Mouse (Mus musculus): ENCODE measurements at regions not wholly inside any gene's neighbourhood (a gene's known extent, or its start where the extent isn't known, plus 50 kb on each side); places are given as distances from the start of the nearest gene placed in this dataset.

DNA sequence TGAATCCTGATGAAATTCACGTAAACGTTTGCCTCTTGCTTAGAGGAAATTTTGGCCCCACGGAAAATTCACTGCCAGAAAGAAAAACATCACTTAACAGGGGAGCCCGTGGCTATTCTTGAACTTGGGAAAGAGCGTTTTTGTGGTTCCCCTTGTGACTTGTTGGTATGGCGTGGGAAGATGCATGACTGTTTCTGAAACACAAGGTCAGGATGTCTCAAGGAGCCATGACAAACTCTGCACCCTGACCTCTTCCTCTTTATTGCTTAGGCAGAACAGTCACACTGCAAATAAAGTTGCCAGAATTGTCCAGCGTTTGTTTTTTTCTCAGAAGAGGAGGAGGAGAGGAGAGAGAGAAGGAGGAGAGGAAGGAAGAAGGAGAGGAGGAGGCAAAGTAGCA is 164.3 kb upstream of the Slc7a11 start:
- TF ChIP-seq NANOG (IDR thresholded peaks at IDR 0.05; ENCODE audit: borderline replicate concordance, low read length), result no peak
- TF ChIP-seq CTCF (conservative IDR thresholded peaks at IDR 0.05; ENCODE audit: low read length), result no peak
- TF ChIP-seq POU5F1 (IDR thresholded peaks at IDR 0.05; ENCODE audit: borderline replicate concordance, low read length), result no peak
- H3K27me3 ChIP-seq (ENCODE audit: insufficient read depth, low read length), result no peaks in the 10 kb centered on the region
- no peaks in the 10 kb centered on the region for H3K9me3 ChIP-seq (ENCODE audit: low read length)
- no peaks in the 10 kb centered on the region for H3K4me1 ChIP-seq (replicated peaks; ENCODE audit: low read depth, low read length)
- H3K4me3 ChIP-seq (replicated peaks; ENCODE audit: low read length), result no peak overlapping the region
- H3K36me3 ChIP-seq (ENCODE audit: insufficient read depth, low read length), result no peaks in the 10 kb centered on the region

DNA sequence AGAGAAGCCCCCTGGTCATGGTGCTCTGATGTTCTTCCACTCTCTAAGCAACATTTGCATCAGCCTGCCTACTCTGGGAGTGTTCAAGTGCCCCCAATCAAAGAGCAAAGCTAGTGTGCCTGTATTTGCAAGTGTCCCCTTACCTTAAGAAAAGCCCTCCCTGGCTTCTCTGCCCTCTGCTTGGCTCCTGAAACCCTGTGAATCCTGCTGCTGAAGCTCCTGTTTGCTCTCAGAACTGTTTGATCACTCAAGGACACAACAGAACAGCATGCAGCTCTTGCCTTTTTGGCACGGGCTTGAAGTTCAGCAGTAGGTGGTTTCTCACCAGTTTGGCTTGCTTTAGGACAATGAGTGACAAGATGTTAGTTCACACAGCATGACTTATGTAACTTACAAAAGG is 163.6 kb upstream of the Slc7a11 start:
- no peaks in the 10 kb centered on the region for H3K27me3 ChIP-seq (ENCODE audit: insufficient read depth, low read length)
- no peak overlapping the region for H3K4me3 ChIP-seq (replicated peaks; ENCODE audit: low read length)
- no peaks in the 10 kb centered on the region for H3K9me3 ChIP-seq (ENCODE audit: low read length)
- H3K4me1 ChIP-seq (replicated peaks; ENCODE audit: low read depth, low read length), result no peaks in the 10 kb centered on the region
- TF ChIP-seq CTCF (conservative IDR thresholded peaks at IDR 0.05; ENCODE audit: low read length) (no peak), POU5F1 (IDR thresholded peaks at IDR 0.05; ENCODE audit: borderline replicate concordance, low read length) (no peak), NANOG (IDR thresholded peaks at IDR 0.05; ENCODE audit: borderline replicate concordance, low read length) (no peak)
- H3K36me3 ChIP-seq (ENCODE audit: insufficient read depth, low read length), result no peaks in the 10 kb centered on the region

DNA sequence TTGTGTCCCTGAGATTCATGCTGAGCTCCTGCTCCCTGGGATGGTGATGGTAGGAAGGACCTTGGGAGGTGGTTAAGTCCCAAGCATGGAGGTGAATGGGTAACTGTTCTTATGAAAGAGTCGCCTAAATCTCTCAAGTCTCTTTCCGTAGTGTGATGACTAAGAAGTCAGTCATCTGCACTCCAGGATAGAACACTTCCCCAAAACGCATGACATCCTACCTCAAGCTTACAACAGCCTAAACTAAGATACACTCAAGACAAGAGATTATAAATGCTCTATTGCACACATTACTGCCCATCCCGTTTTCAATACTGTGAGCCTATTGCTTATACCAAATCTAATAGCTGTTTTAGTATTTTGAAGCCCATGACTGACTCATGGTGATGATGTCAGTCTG is 162.3 kb upstream of the Slc7a11 start:
- no peaks in the 10 kb centered on the region for H3K27me3 ChIP-seq (ENCODE audit: insufficient read depth, low read length)
- no peaks in the 10 kb centered on the region for H3K36me3 ChIP-seq (ENCODE audit: insufficient read depth, low read length)
- TF ChIP-seq CTCF (conservative IDR thresholded peaks at IDR 0.05; ENCODE audit: low read length) (no peak), NANOG (IDR thresholded peaks at IDR 0.05; ENCODE audit: borderline replicate concordance, low read length) (no peak), POU5F1 (IDR thresholded peaks at IDR 0.05; ENCODE audit: borderline replicate concordance, low read length) (no peak)
- H3K9me3 ChIP-seq (ENCODE audit: low read length), result no peaks in the 10 kb centered on the region
- H3K4me1 ChIP-seq (replicated peaks; ENCODE audit: low read depth, low read length), result no peaks in the 10 kb centered on the region
- no peak overlapping the region for H3K4me3 ChIP-seq (replicated peaks; ENCODE audit: low read length)

DNA sequence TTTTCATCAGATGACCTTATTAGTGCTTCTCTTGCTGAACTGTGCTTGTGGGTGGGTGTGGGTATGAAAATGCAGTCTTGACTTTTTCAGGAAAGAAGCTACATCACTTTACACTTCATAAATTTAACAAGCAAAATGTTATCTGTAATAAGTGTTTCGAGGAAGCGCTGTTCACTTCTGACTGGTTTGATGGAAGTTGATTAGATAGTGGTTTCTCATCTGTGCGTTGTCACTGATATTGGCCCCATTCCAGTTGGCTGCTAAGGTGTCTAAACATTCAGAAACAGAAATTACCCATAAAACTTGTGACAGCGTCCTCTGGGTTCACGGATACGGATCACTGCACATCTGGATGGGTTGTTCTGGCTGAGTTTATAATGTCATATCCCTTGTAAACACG is 159.8 kb upstream of the Slc7a11 start:
- Histone ChIP-seq H3K36me3 (ENCODE audit: insufficient read depth, low read length) (no peaks in the 10 kb centered on the region), H3K4me1 (replicated peaks; ENCODE audit: low read depth, low read length) (no peaks in the 10 kb centered on the region), H3K4me3 (replicated peaks; ENCODE audit: low read length) (no peak overlapping the region), H3K27me3 (ENCODE audit: insufficient read depth, low read length) (no peaks in the 10 kb centered on the region), H3K9me3 (ENCODE audit: low read length) (no peaks in the 10 kb centered on the region)
- TF ChIP-seq NANOG (IDR thresholded peaks at IDR 0.05; ENCODE audit: borderline replicate concordance, low read length) (no peak), POU5F1 (IDR thresholded peaks at IDR 0.05; ENCODE audit: borderline replicate concordance, low read length) (no peak), CTCF (conservative IDR thresholded peaks at IDR 0.05; ENCODE audit: low read length) (no peak)

DNA sequence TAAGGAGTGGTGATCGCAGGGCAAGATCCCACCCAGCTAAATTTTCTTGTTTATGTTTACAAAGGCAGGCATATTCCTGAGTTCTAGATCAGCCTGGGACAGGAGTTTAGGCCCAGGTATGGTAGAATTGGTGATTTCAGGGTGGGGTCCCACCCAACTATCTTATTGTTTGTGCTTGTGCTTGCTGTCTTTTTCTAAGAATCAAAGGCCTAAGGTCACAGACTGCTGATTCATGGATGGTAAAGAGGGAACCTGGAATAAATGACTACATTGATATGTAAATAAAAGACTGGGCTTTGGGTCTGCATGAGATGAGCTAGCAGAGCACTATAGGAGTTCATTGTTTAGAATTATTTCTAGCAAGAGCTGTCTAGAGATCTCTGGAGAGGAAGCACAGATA is 152.3 kb upstream of the Slc7a11 start:
- TF ChIP-seq CTCF (conservative IDR thresholded peaks at IDR 0.05; ENCODE audit: low read length), result no peak
- TF ChIP-seq NANOG (IDR thresholded peaks at IDR 0.05; ENCODE audit: borderline replicate concordance, low read length), result no peak
- TF ChIP-seq POU5F1 (IDR thresholded peaks at IDR 0.05; ENCODE audit: borderline replicate concordance, low read length), result no peak
- Histone ChIP-seq H3K36me3 (ENCODE audit: insufficient read depth, low read length) (no peaks in the 10 kb centered on the region), H3K27me3 (ENCODE audit: insufficient read depth, low read length) (no peaks in the 10 kb centered on the region), H3K4me3 (replicated peaks; ENCODE audit: low read length) (no peak overlapping the region), H3K4me1 (replicated peaks; ENCODE audit: low read depth, low read length) (no peaks in the 10 kb centered on the region), H3K9me3 (ENCODE audit: low read length) (peaks cover 19% of the 10 kb centered on the region; the same call in 1 of the 2 replicates)

DNA sequence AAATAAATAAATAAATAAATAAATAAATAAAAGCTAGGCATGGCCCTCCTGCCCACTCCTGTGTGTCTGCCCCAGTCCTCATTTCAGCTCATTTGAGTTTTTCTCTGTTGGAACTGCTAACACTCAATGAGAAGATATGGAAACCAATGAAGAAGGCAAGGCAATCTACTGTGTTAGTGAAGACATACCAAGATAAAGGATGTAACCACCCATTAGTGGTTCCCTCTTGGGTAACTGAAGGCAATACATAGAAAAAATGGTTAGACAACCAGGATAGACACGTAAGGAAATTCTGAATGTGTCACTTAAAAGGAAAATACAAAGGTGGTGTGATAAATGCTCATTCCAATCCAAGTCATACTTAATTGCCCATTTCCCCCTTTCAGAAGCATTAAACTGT is 140.9 kb upstream of the Slc7a11 start:
- no peaks in the 10 kb centered on the region for H3K4me1 ChIP-seq (replicated peaks; ENCODE audit: low read depth, low read length)
- no peak overlapping the region for H3K4me3 ChIP-seq (replicated peaks; ENCODE audit: low read length)
- no peaks in the 10 kb centered on the region for H3K27me3 ChIP-seq (ENCODE audit: insufficient read depth, low read length)
- no peaks in the 10 kb centered on the region for H3K9me3 ChIP-seq (ENCODE audit: low read length)
- no peak for TF ChIP-seq CTCF (conservative IDR thresholded peaks at IDR 0.05; ENCODE audit: low read length)
- no peak for TF ChIP-seq NANOG (IDR thresholded peaks at IDR 0.05; ENCODE audit: borderline replicate concordance, low read length)
- TF ChIP-seq POU5F1 (IDR thresholded peaks at IDR 0.05; ENCODE audit: borderline replicate concordance, low read length), result no peak
- H3K36me3 ChIP-seq (ENCODE audit: insufficient read depth, low read length), result no peaks in the 10 kb centered on the region

DNA sequence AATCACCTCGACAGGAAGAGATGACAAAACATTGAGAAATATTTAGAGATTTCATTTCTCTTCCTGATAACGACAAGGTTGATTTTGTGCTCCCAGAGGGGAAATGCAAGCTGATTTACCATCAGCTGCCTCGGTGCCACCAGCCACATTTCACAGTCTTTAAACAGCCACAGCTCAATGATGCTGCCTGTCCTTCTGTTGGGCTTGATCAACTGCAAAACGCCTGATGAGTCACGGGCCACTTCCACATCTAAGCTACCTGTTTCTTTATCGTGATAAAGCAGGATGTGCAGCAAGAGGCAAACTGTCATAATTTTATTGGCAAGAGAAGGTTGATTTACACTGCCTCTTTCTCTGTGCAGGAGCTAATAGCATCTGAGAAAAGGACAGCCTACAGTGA is 140.1 kb upstream of the Slc7a11 start:
- no peaks in the 10 kb centered on the region for H3K27me3 ChIP-seq (ENCODE audit: insufficient read depth, low read length)
- no peak overlapping the region for H3K4me3 ChIP-seq (replicated peaks; ENCODE audit: low read length)
- no peaks in the 10 kb centered on the region for H3K4me1 ChIP-seq (replicated peaks; ENCODE audit: low read depth, low read length)
- TF ChIP-seq NANOG (IDR thresholded peaks at IDR 0.05; ENCODE audit: borderline replicate concordance, low read length), result no peak
- TF ChIP-seq POU5F1 (IDR thresholded peaks at IDR 0.05; ENCODE audit: borderline replicate concordance, low read length), result no peak
- no peaks in the 10 kb centered on the region for H3K9me3 ChIP-seq (ENCODE audit: low read length)
- no peaks in the 10 kb centered on the region for H3K36me3 ChIP-seq (ENCODE audit: insufficient read depth, low read length)

DNA sequence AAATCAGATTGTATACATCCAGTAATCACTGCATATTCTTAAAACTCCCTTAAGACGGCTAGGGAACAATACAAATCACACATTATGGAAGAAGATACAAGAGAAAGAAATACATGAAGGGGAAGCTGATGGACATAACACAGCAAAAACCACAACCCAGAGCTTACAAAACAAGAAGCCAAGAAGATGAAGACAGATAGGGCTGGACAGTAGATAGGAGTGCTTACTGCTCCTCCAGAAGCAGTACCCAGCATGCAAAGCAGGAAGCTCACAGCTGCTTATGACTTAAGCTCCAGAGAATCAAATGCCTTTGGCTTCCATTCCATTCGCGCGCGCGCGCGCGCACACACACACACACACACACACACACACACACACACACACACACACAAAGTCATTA is 131.0 kb upstream of the Slc7a11 start:
- TF ChIP-seq NANOG (IDR thresholded peaks at IDR 0.05; ENCODE audit: borderline replicate concordance, low read length), result no peak
- no peak for TF ChIP-seq CTCF (conservative IDR thresholded peaks at IDR 0.05; ENCODE audit: low read length)
- TF ChIP-seq POU5F1 (IDR thresholded peaks at IDR 0.05; ENCODE audit: borderline replicate concordance, low read length), result no peak
- H3K4me3 ChIP-seq (replicated peaks; ENCODE audit: low read length), result no peak overlapping the region
- no peaks in the 10 kb centered on the region for H3K36me3 ChIP-seq (ENCODE audit: insufficient read depth, low read length)
- H3K4me1 ChIP-seq (replicated peaks; ENCODE audit: low read depth, low read length), result no peaks in the 10 kb centered on the region
- H3K9me3 ChIP-seq (ENCODE audit: low read length), result no peaks in the 10 kb centered on the region
- H3K27me3 ChIP-seq (ENCODE audit: insufficient read depth, low read length), result no peaks in the 10 kb centered on the region

DNA sequence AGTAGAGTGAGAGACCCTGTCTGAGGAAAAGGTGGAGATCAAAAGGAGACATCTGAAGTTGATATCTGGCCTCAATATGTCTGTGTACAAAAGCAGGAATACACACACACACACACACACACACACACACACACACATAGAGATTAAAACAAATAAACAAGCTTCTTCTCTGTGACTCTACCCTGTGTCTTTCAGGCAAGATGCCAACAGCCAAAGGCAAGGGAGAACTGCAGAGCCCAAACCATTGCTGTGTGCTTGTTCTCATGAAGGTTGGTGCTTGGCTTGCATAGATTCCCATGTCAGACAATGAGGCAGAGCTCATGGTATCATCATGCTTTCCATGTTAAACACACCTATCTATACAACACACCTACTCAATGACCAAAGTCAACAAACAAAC is 126.6 kb upstream of the Slc7a11 start:
- H3K4me1 ChIP-seq (replicated peaks; ENCODE audit: low read depth, low read length), result no peaks in the 10 kb centered on the region
- no peaks in the 10 kb centered on the region for H3K9me3 ChIP-seq (ENCODE audit: low read length)
- no peak overlapping the region for H3K4me3 ChIP-seq (replicated peaks; ENCODE audit: low read length)
- no peak for TF ChIP-seq NANOG (IDR thresholded peaks at IDR 0.05; ENCODE audit: borderline replicate concordance, low read length)
- H3K36me3 ChIP-seq (ENCODE audit: insufficient read depth, low read length), result no peaks in the 10 kb centered on the region
- no peaks in the 10 kb centered on the region for H3K27me3 ChIP-seq (ENCODE audit: insufficient read depth, low read length)

All from E14TG2a.4 (cell line).